3 mouse cellular contexts compared by ENCODE assay signal in the genomic region with DNA sequence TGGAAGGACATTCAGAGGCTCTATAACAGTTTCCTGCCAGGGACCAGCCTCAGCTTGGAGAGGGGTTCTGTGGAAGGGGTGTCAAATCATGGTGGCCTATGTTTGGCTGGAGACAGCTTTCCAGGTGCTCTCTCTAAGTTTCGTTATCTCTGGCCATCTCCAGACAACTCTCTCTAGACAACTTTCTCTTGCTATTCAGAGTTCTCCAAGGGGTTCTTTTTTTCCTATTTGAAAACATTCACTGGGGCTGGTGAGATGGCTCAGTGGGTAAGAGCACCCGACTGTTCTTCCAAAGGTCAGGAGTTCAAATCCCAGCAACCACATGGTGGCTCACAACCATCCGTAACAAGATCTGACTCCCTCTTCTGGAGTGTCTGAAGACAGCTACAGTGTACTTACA. TPM values are rescaled to one million over a fixed set of nuclear protein-coding genes. Genes with fewer than 3 reads are reported as not detected.
"Had no signal": no experiment of that assay in that cellular context is flagged by ENCODE, and none has a peak within 500 bp of the region (broad histone marks: within the 10 kb centered on the region; RNA-seq: fewer than 3 reads in every experiment).

No protein-coding gene starts in this region.

RNA-seq across cellular contexts. Expression of gene Tnfsfm13, which starts 7.5 kb away (rescaled TPM):
- polyA plus RNA-seq: inflammation-experienced regulatory T-cells, adult 6 months had no signal

RNA-seq across cellular contexts. Expression of gene Tnfsf12, which starts 7.7 kb away (rescaled TPM):
- polyA plus RNA-seq: inflammation-experienced regulatory T-cells, adult 6 months had no signal

RNA-seq across cellular contexts. Expression of gene Tnfsf13, which starts 17.8 kb away (rescaled TPM):
- polyA plus RNA-seq: hindbrain, embryonic 11.5 days; inflammation-experienced regulatory T-cells, adult 6 months; intestine, embryonic 14.5 days had no signal
